Mouse (Mus musculus): ENCODE measurements around the gene Mif4gd. TPM values are rescaled to one million over a fixed set of nuclear protein-coding genes. Genes with fewer than 3 reads are reported as not detected.

The Mif4gd gene
- polyA plus RNA-seq, 1 experiment from 2014 or later: 41.4 TPM

GRCm38 (mm10) chr11:115613138-115613945 is 573 bp upstream of the Mif4gd start:
- Histone ChIP-seq H3K9me3 (ENCODE audit: control insufficient read depth, low read length) (no peaks in the 10 kb centered on the region), H3K27ac (ENCODE audit: low read depth, low read length) (peak overlapping the region; percentile 98), H3K4me1 (replicated peaks; ENCODE audit: control insufficient read depth, insufficient read depth, low read length) (peaks cover 17% of the 10 kb centered on the region), H3K36me3 (ENCODE audit: control insufficient read depth, insufficient read depth, low read length) (peaks cover 18% of the 10 kb centered on the region), H3K4me2 (peak overlapping the region; percentile 86), H3K27me3 (replicated peaks; ENCODE audit: control insufficient read depth, insufficient read depth, low read length) (no peaks in the 10 kb centered on the region), H3K4me3 (ENCODE audit: low read depth, low read length) (peak overlapping the region; percentile 78), H3K9ac (ENCODE audit: low read depth, low read length) (peak overlapping the region; percentile 81)
- under 1% methylated on average over 16 of the region's 16 CpGs for WGBS
- DNase-seq (ENCODE audit: low spot score) (no peak), ATAC-seq (replicated peaks; ENCODE audit: low FRiP score) (peak; percentile 60)

- Histone ChIP-seq H3K9me3 (ENCODE audit: control insufficient read depth, low read length) (no peaks in the 10 kb centered on the region), H3K4me1 (replicated peaks; ENCODE audit: control insufficient read depth, insufficient read depth, low read length) (peaks cover 17% of the 10 kb centered on the region), H3K36me3 (ENCODE audit: control insufficient read depth, insufficient read depth, low read length) (peaks cover 29% of the 10 kb centered on the region), H3K4me2 (peak overlapping the region; percentile 86), H3K9ac (ENCODE audit: low read depth, low read length) (peak overlapping the region; percentile 81), H3K27me3 (replicated peaks; ENCODE audit: control insufficient read depth, insufficient read depth, low read length) (no peaks in the 10 kb centered on the region), H3K27ac (ENCODE audit: low read depth, low read length) (peak overlapping the region; percentile 98), H3K4me3 (ENCODE audit: low read depth, low read length) (peak overlapping the region; percentile 78)
- ATAC-seq (replicated peaks; ENCODE audit: low FRiP score) (0 out of 2 replicates have a peak, but pooled peaks have one; percentile 24), DNase-seq (ENCODE audit: low spot score) (peak; percentile 61)
- WGBS: 1% methylated on average over 13 of the region's 13 CpGs
Observed at GRCm38 (mm10) chr11:115612059-115612409, 735 bp downstream of the Mif4gd start.

GRCm38 (mm10) chr11:115611173-115611572 is 1.6 kb downstream of the Mif4gd start:
- peak overlapping the region; percentile 5; the same call in 1 of the 2 replicates for H3K9ac ChIP-seq (ENCODE audit: low read depth, low read length)
- no peaks in the 10 kb centered on the region for H3K27me3 ChIP-seq (replicated peaks; ENCODE audit: control insufficient read depth, insufficient read depth, low read length)
- peak overlapping the region; percentile 78; the same call in 1 of the 2 replicates for H3K4me3 ChIP-seq (ENCODE audit: low read depth, low read length)
- no peaks in the 10 kb centered on the region for H3K9me3 ChIP-seq (ENCODE audit: control insufficient read depth, low read length)
- peaks cover 36% of the 10 kb centered on the region for H3K36me3 ChIP-seq (ENCODE audit: control insufficient read depth, insufficient read depth, low read length)
- peaks cover 17% of the 10 kb centered on the region for H3K4me1 ChIP-seq (replicated peaks; ENCODE audit: control insufficient read depth, insufficient read depth, low read length)
- H3K4me2 ChIP-seq: peak overlapping the region; percentile 86
- ATAC-seq (replicated peaks; ENCODE audit: low FRiP score) (no peak), DNase-seq (ENCODE audit: low spot score) (no peak)
- 77% methylated on average over 6 of the region's 6 CpGs for WGBS
- H3K27ac ChIP-seq (ENCODE audit: low read depth, low read length): no peak overlapping the region

GRCm38 (mm10) chr11:115609576-115609975 is 3.2 kb downstream of the Mif4gd start:
- peaks cover 26% of the 10 kb centered on the region for H3K4me1 ChIP-seq (replicated peaks; ENCODE audit: control insufficient read depth, insufficient read depth, low read length)
- peaks cover 37% of the 10 kb centered on the region for H3K36me3 ChIP-seq (ENCODE audit: control insufficient read depth, insufficient read depth, low read length)
- H3K27ac ChIP-seq (ENCODE audit: low read depth, low read length): no peak overlapping the region
- DNase-seq (ENCODE audit: low spot score) (no peak), ATAC-seq (replicated peaks; ENCODE audit: low FRiP score) (no peak)
- WGBS: 79% methylated on average over 3 of the region's 3 CpGs
- no peaks in the 10 kb centered on the region for H3K27me3 ChIP-seq (replicated peaks; ENCODE audit: control insufficient read depth, insufficient read depth, low read length)
- no peak overlapping the region for H3K4me2 ChIP-seq
- H3K4me3 ChIP-seq (ENCODE audit: low read depth, low read length): no peak overlapping the region
- H3K9ac ChIP-seq (ENCODE audit: low read depth, low read length): no peak overlapping the region
- H3K9me3 ChIP-seq (ENCODE audit: control insufficient read depth, low read length): no peaks in the 10 kb centered on the region

GRCm38 (mm10) chr11:115608421-115609399 is 4.1 kb downstream of the Mif4gd start:
- DNase-seq (ENCODE audit: low spot score) (no peak), ATAC-seq (replicated peaks; ENCODE audit: low FRiP score) (no peak)
- H3K27me3 ChIP-seq (replicated peaks; ENCODE audit: control insufficient read depth, insufficient read depth, low read length): no peaks in the 10 kb centered on the region
- H3K9ac ChIP-seq (ENCODE audit: low read depth, low read length): no peak overlapping the region
- peaks cover 36% of the 10 kb centered on the region for H3K36me3 ChIP-seq (ENCODE audit: control insufficient read depth, insufficient read depth, low read length)
- no peaks in the 10 kb centered on the region for H3K9me3 ChIP-seq (ENCODE audit: control insufficient read depth, low read length)
- no peak overlapping the region for H3K4me2 ChIP-seq
- H3K4me3 ChIP-seq (ENCODE audit: low read depth, low read length): no peak overlapping the region
- 81% methylated on average over 23 of the region's 23 CpGs for WGBS
- H3K4me1 ChIP-seq (replicated peaks; ENCODE audit: control insufficient read depth, insufficient read depth, low read length): peaks cover 20% of the 10 kb centered on the region
- H3K27ac ChIP-seq (ENCODE audit: low read depth, low read length): no peak overlapping the region

GRCm38 (mm10) chr11:115606733-115607132 is 6.0 kb downstream of the Mif4gd start:
- H3K4me3 ChIP-seq (ENCODE audit: low read depth, low read length): no peak overlapping the region
- no peaks in the 10 kb centered on the region for H3K9me3 ChIP-seq (ENCODE audit: control insufficient read depth, low read length)
- 93% methylated on average over 18 of the region's 18 CpGs for WGBS
- ATAC-seq (replicated peaks; ENCODE audit: low FRiP score) (no peak), DNase-seq (ENCODE audit: low spot score) (no peak)
- H3K9ac ChIP-seq (ENCODE audit: low read depth, low read length): no peak overlapping the region
- H3K36me3 ChIP-seq (ENCODE audit: control insufficient read depth, insufficient read depth, low read length): peaks cover 36% of the 10 kb centered on the region
- no peak overlapping the region for H3K4me2 ChIP-seq
- H3K4me1 ChIP-seq (replicated peaks; ENCODE audit: control insufficient read depth, insufficient read depth, low read length): peaks cover 24% of the 10 kb centered on the region
- no peak overlapping the region for H3K27ac ChIP-seq (ENCODE audit: low read depth, low read length)
- H3K27me3 ChIP-seq (replicated peaks; ENCODE audit: control insufficient read depth, insufficient read depth, low read length): no peaks in the 10 kb centered on the region

GRCm38 (mm10) chr11:115604304-115604696 is 8.5 kb downstream of the Mif4gd start:
- peak overlapping the region; percentile 73 for H3K4me2 ChIP-seq
- peaks cover 35% of the 10 kb centered on the region for H3K4me1 ChIP-seq (replicated peaks; ENCODE audit: control insufficient read depth, insufficient read depth, low read length)
- no peaks in the 10 kb centered on the region for H3K27me3 ChIP-seq (replicated peaks; ENCODE audit: control insufficient read depth, insufficient read depth, low read length)
- peak overlapping the region; percentile 92 for H3K9ac ChIP-seq (ENCODE audit: low read depth, low read length)
- peak overlapping the region; percentile 98 for H3K4me3 ChIP-seq (ENCODE audit: low read depth, low read length)
- no peaks in the 10 kb centered on the region for H3K9me3 ChIP-seq (ENCODE audit: control insufficient read depth, low read length)
- peak; percentile 29 for ATAC-seq (replicated peaks; ENCODE audit: low FRiP score)
- H3K36me3 ChIP-seq (ENCODE audit: control insufficient read depth, insufficient read depth, low read length): peaks cover 35% of the 10 kb centered on the region
- under 1% methylated on average over 26 of the region's 26 CpGs for WGBS
- H3K27ac ChIP-seq (ENCODE audit: low read depth, low read length): peak overlapping the region; percentile 85
- peak; percentile 56 for DNase-seq (ENCODE audit: low spot score)

- WGBS: under 1% methylated on average over 80 of the region's 93 CpGs
- no peaks in the 10 kb centered on the region for H3K9me3 ChIP-seq (ENCODE audit: control insufficient read depth, low read length)
- no peaks in the 10 kb centered on the region for H3K27me3 ChIP-seq (replicated peaks; ENCODE audit: control insufficient read depth, insufficient read depth, low read length)
- H3K27ac ChIP-seq (ENCODE audit: low read depth, low read length): peak within 1 kb of the TSS; percentile 85
- ATAC-seq (replicated peaks; ENCODE audit: low FRiP score) (peak; percentile 95), DNase-seq (ENCODE audit: low spot score) (peak; percentile 88)
- H3K4me1 ChIP-seq (replicated peaks; ENCODE audit: control insufficient read depth, insufficient read depth, low read length): peaks cover 35% of the 10 kb centered on the region
- H3K9ac ChIP-seq (ENCODE audit: low read depth, low read length): peak within 1 kb of the TSS; percentile 92
- H3K4me2 ChIP-seq: peak within 1 kb of the TSS; percentile 95
- peak within 1 kb of the TSS; percentile 98 for H3K4me3 ChIP-seq (ENCODE audit: low read depth, low read length)
- H3K36me3 ChIP-seq (ENCODE audit: control insufficient read depth, insufficient read depth, low read length): peaks cover 33% of the 10 kb centered on the region
Observed at GRCm38 (mm10) chr11:115603476-115604303, 9.1 kb downstream of the Mif4gd start, which contains the start of the genes Mrps7 and Gga3. Gene Mrps7 (plus strand): TSS chr11:115603925. Gene Gga3 (minus strand): TSS chr11:115604051.

All from liver, embryonic 11.5 days (tissue).